Mouse (Mus musculus): ENCODE data around the gene Ppp3r1. TPM values are rescaled to one million over a fixed set of nuclear protein-coding genes. Genes with fewer than 3 reads are reported as not detected.
"Not testable (repeated sequence)": the region's sequence is repeated elsewhere in the genome, so short reads cannot be mapped to it uniquely, and the experiment has no call there.

Ppp3r1 gene
- polyA plus RNA-seq, 1 experiment from 2014 or later: 50.3 TPM

- under 1% methylated on average over 65 of the region's 65 CpGs for WGBS (ENCODE audit: insufficient replicate concordance)
- Histone ChIP-seq H3K9me3 (replicated peaks) (no peaks in the 10 kb centered on the region), H3K4me1 (peaks cover 35% of the 10 kb centered on the region), H3K27ac (peak within 1 kb of the TSS; percentile 80), H3K4me2 (peak within 1 kb of the TSS; percentile 87), H3K4me3 (peak within 1 kb of the TSS; percentile 94), H3K27me3 (replicated peaks) (no peaks in the 10 kb centered on the region), H3K36me3 (peaks cover 30% of the 10 kb centered on the region), H3K9ac (peak within 1 kb of the TSS; percentile 84)
- ATAC-seq: peak; percentile 97
Measured at GRCm38 (mm10) chr11:17211258-17212140, 52.4 kb downstream of the Ppp3r1 start, which contains the start of gene Pno1. Gene Pno1, minus strand, starts transcription at chr11:17211568.

GRCm38 (mm10) chr11:17212141-17212495 lies 53.1 kb downstream of the Ppp3r1 start:
- peak overlapping the region; percentile 80 for H3K27ac ChIP-seq
- peaks cover 27% of the 10 kb centered on the region for H3K36me3 ChIP-seq
- no peaks in the 10 kb centered on the region for H3K9me3 ChIP-seq (replicated peaks)
- H3K4me2 ChIP-seq: peak overlapping the region; percentile 87
- H3K4me1 ChIP-seq: peaks cover 35% of the 10 kb centered on the region
- WGBS (ENCODE audit: insufficient replicate concordance): under 1% methylated on average over 10 of the region's 10 CpGs
- no peaks in the 10 kb centered on the region for H3K27me3 ChIP-seq (replicated peaks)
- peak overlapping the region; percentile 94 for H3K4me3 ChIP-seq
- no peak; the same call in 1 of the 2 replicates for ATAC-seq
- peak overlapping the region; percentile 84 for H3K9ac ChIP-seq

- Histone ChIP-seq H3K9ac (peak overlapping the region; percentile 84), H3K27ac (peak overlapping the region; percentile 80), H3K4me1 (peaks cover 35% of the 10 kb centered on the region), H3K4me2 (peak overlapping the region; percentile 87), H3K9me3 (replicated peaks) (no peaks in the 10 kb centered on the region), H3K27me3 (replicated peaks) (no peaks in the 10 kb centered on the region), H3K36me3 (peaks cover 20% of the 10 kb centered on the region), H3K4me3 (peak overlapping the region; percentile 94)
- WGBS (ENCODE audit: insufficient replicate concordance): 31% methylated on average over 5 of the region's 5 CpGs
- peak; percentile 25 for ATAC-seq
Measured at GRCm38 (mm10) chr11:17212903-17213509, 53.9 kb downstream of the Ppp3r1 start.

- Histone ChIP-seq H3K27me3 (replicated peaks) (no peaks in the 10 kb centered on the region), H3K9me3 (replicated peaks) (no peaks in the 10 kb centered on the region), H3K27ac (no peak overlapping the region), H3K4me3 (no peak overlapping the region), H3K4me1 (peaks cover 28% of the 10 kb centered on the region), H3K9ac (no peak overlapping the region), H3K4me2 (no peak overlapping the region), H3K36me3 (peaks cover 13% of the 10 kb centered on the region)
- 65% methylated on average over 3 of the region's 3 CpGs for WGBS (ENCODE audit: insufficient replicate concordance)
- ATAC-seq: no peak
Measured at GRCm38 (mm10) chr11:17215475-17215874, 56.4 kb downstream of the Ppp3r1 start.

GRCm38 (mm10) chr11:17221126-17221525 lies 62.1 kb downstream of the Ppp3r1 start:
- Histone ChIP-seq H3K9me3 (replicated peaks) (no peaks in the 10 kb centered on the region), H3K27ac (no peak overlapping the region), H3K4me3 (no peak overlapping the region), H3K27me3 (replicated peaks) (no peaks in the 10 kb centered on the region), H3K36me3 (peaks cover 54% of the 10 kb centered on the region), H3K4me1 (no peaks in the 10 kb centered on the region), H3K4me2 (no peak overlapping the region), H3K9ac (no peak overlapping the region)
- ATAC-seq: no peak
- WGBS (ENCODE audit: insufficient replicate concordance): 87% methylated on average over 8 of the region's 8 CpGs

GRCm38 (mm10) chr11:17232792-17233191 lies 73.7 kb downstream of the Ppp3r1 start:
- Histone ChIP-seq H3K9ac (no peak overlapping the region), H3K27ac (no peak overlapping the region), H3K27me3 (replicated peaks) (no peaks in the 10 kb centered on the region), H3K9me3 (replicated peaks) (no peaks in the 10 kb centered on the region), H3K4me2 (no peak overlapping the region), H3K4me3 (no peak overlapping the region), H3K36me3 (peaks cover 67% of the 10 kb centered on the region), H3K4me1 (peaks cover 20% of the 10 kb centered on the region)
- no peak for ATAC-seq
- WGBS (ENCODE audit: insufficient replicate concordance): 87% methylated on average over 5 of the region's 5 CpGs

GRCm38 (mm10) chr11:17236449-17237037 lies 77.5 kb downstream of the Ppp3r1 start:
- ATAC-seq: peak; percentile 83
- Histone ChIP-seq H3K27me3 (replicated peaks) (no peaks in the 10 kb centered on the region), H3K9ac (no peak overlapping the region), H3K4me2 (no peak overlapping the region), H3K27ac (no peak overlapping the region), H3K36me3 (peaks cover 35% of the 10 kb centered on the region), H3K9me3 (replicated peaks) (no peaks in the 10 kb centered on the region), H3K4me1 (peaks cover 28% of the 10 kb centered on the region), H3K4me3 (no peak overlapping the region)
- WGBS (ENCODE audit: insufficient replicate concordance): 42% methylated on average over 5 of the region's 5 CpGs

GRCm38 (mm10) chr11:17238598-17238997 lies 79.5 kb downstream of the Ppp3r1 start:
- peaks cover 28% of the 10 kb centered on the region for H3K4me1 ChIP-seq
- not testable (repeated sequence) for H3K27ac ChIP-seq; H3K27me3 ChIP-seq (replicated peaks); H3K4me2 ChIP-seq; H3K9ac ChIP-seq; H3K9me3 ChIP-seq (replicated peaks); H3K4me3 ChIP-seq; ATAC-seq
- H3K36me3 ChIP-seq: peaks cover 16% of the 10 kb centered on the region
- WGBS (ENCODE audit: insufficient replicate concordance): 82% methylated on average over 5 of the region's 5 CpGs

- Histone ChIP-seq H3K4me3 (no peak overlapping the region), H3K4me1 (no peaks in the 10 kb centered on the region)
Measured at GRCm38 (mm10) chr11:17248715-17249114, 89.7 kb downstream of the Ppp3r1 start.

More at GRCm38 (mm10) chr11:17248715-17249114, 89.7 kb downstream of the Ppp3r1 start:
- no peaks in the 10 kb centered on the region for H3K27me3 ChIP-seq (replicated peaks)
- no peaks in the 10 kb centered on the region for H3K36me3 ChIP-seq
- no peaks in the 10 kb centered on the region for H3K9me3 ChIP-seq (replicated peaks)
- no peak overlapping the region for H3K27ac ChIP-seq
- H3K4me2 ChIP-seq: no peak overlapping the region
- ATAC-seq: no peak
- no peak overlapping the region for H3K9ac ChIP-seq

Other genes starting within 250 kb of the Ppp3r1 start
- gene Fbxo48, start 207.9 kb upstream of the Ppp3r1 start, polyA plus RNA-seq (2016; fragmentation: Nextera tagmentation; extraction: Ambion mirVana): 2.5 and 3.2 TPM in 2 replicates
- gene Cnrip1, start 107.7 kb upstream of the Ppp3r1 start, polyA plus RNA-seq (2016; fragmentation: Nextera tagmentation; extraction: Ambion mirVana): 5.7 and 6.6 TPM in 2 replicates
- 42.4 and 47.2 TPM in 2 replicates for gene Plek, start 106.9 kb upstream of the Ppp3r1 start, polyA plus RNA-seq (2016; fragmentation: Nextera tagmentation; extraction: Ambion mirVana)
- gene Wdr92, start 22.8 kb downstream of the Ppp3r1 start, polyA plus RNA-seq (2016; fragmentation: Nextera tagmentation; extraction: Ambion mirVana): 17.3 and 18.0 TPM in 2 replicates
- gene Pno1, start 52.3 kb downstream of the Ppp3r1 start, polyA plus RNA-seq (2016; fragmentation: Nextera tagmentation; extraction: Ambion mirVana): 78.7 and 81.2 TPM in 2 replicates
- 56.5 and 56.6 TPM in 2 replicates for gene C1d, start 98.3 kb downstream of the Ppp3r1 start, polyA plus RNA-seq (2016; fragmentation: Nextera tagmentation; extraction: Ambion mirVana)